Mouse (Mus musculus) forelimb bud, embryonic 11.5 days (tissue): ENCODE data around the gene Atp2b4.
"Not testable (repeated sequence)": the region's sequence is repeated elsewhere in the genome, so short reads cannot be mapped to it uniquely, and the experiment has no call there.

ENCODE experiments used
- DNase-seq: peaks from one replicate; pipeline ENCODE4 v3.0.0-alpha.2; 2012; ENCODE audit warnings: low read depth, low spot score

Gene Atp2b4

DNA sequence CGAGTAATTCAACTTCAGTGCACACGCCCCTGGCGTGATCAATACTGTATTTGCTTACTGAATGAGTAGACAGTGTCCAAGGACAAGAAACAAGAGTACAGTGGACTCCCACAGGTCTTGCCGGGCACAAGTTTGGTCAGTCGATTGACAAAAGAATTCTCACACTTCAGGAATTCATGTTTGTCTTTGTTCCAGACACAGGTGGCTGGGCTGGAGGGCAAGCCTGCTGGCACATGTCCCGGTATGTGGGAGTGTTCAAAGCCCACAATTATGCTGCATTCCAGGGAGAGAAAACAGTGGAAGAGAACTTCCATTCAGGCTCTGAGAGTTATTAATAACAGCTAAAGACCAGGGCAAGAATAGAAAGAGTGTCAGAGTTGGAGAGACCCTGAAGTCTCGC, 104.9 kb downstream of the Atp2b4 start:
- peak; percentile 72 for DNase-seq

GRCm38 (mm10) chr1:133694876-133695275, 106.0 kb downstream of the Atp2b4 start:
- DNase-seq, result no peak

- peak; percentile 49 for DNase-seq
Measured at GRCm38 (mm10) chr1:133694301-133694700, 106.5 kb downstream of the Atp2b4 start.

DNA sequence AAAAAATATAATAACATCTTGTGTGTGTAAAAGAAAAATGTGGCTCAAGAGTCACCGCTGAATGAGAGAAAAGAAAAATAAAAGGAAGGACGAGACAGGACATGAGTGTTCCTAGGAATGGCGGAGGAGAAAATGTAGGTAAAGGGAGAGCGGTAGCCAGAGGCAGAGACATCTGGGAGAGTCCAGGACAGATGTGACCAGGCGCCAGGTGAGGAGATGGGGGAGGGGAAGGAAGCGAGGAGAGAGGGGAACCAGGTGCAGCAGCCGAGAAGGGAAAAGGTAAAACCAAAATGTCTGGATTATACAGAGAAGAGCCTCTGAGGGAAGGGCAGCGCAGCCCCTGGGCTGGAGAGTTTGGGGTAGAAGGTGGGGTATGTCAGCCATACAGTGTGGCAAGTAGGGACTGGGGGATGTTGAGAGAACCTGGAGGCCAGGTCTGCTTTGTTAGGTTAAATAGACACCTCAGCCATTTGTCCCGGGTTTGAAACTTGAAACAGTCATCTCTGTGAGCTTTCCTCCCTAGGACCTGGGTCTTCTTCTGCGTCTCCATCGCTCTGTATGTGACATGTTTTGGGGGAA, 107.2 kb downstream of the Atp2b4 start:
- no peak for DNase-seq

GRCm38 (mm10) chr1:133692195-133692594, 108.6 kb downstream of the Atp2b4 start:
- DNase-seq, result no peak

DNA sequence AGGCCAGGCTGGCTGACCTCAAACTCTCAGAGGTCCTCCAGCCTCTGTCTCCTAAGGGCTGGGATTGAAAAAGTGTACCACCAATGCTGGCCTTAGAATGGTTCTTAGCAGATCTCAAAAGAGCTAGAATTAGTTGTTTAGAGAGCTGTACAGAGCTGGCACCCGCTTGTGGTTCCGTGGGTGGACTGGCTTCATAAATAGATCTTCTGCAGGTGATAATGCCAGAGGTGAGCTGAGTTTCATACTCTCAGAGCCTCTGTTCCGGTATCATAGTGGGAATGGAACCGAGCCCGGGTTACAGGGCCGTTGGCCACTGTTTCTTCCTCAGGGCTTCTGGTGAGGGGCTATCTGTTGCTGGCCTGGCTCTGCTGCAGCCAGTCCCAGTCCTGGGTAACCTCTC, 109.8 kb downstream of the Atp2b4 start:
- DNase-seq, result no peak

DNA sequence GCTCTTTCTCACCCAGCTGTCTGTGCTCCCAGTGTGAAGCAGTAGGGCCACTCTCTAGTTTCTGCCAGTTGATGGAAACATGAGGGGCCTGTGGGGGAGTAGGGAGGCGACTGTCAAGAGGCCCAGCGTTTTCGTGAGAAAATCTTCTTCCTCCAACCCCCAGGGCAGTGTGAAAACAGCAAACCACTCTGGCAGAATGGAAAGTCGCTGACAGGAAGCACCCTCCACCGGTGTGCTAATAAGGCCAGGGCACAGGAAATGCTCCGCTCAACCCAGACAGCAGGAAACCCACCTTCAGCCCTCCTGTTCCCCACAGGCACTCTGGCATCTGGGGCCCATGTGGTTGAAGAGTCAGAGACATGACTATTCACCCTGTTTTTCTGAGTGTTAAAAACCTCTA, 110.9 kb downstream of the Atp2b4 start, which contains the start of gene Lax1:
Gene Lax1, minus strand, starts transcription at position 212 of the 400 bp plus-strand sequence.
- DNase-seq, result no peak

GRCm38 (mm10) chr1:133688301-133688700, 112.5 kb downstream of the Atp2b4 start:
- no peak for DNase-seq

GRCm38 (mm10) chr1:133685749-133686519, 114.9 kb downstream of the Atp2b4 start:
- no peak for DNase-seq

- DNase-seq, result no peak
Measured at GRCm38 (mm10) chr1:133671801-133672200, 129.0 kb downstream of the Atp2b4 start.

GRCm38 (mm10) chr1:133671266-133671665, 129.6 kb downstream of the Atp2b4 start:
- DNase-seq, result no peak

GRCm38 (mm10) chr1:133670776-133671175, 130.1 kb downstream of the Atp2b4 start:
- DNase-seq, result no peak

DNA sequence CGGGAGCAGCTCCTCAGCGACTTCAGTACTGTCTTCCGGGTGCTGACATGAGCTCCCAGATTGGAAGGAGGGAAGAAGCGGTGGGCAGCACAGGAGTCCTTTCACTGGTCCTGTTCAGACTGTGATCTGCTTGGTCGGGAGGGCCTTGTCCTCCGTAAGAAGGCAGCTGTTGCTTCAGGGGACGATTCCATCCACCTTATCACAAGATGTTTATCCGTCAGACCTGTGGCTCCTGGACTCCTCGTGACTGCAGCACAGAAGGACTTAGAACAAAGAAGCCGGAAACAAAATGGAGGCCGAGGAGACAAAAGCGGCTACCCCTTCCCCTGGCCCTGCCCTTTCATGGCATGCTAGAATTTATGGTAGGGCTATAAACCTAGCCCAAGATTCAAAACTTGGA, 130.7 kb downstream of the Atp2b4 start:
- no peak for DNase-seq

DNA sequence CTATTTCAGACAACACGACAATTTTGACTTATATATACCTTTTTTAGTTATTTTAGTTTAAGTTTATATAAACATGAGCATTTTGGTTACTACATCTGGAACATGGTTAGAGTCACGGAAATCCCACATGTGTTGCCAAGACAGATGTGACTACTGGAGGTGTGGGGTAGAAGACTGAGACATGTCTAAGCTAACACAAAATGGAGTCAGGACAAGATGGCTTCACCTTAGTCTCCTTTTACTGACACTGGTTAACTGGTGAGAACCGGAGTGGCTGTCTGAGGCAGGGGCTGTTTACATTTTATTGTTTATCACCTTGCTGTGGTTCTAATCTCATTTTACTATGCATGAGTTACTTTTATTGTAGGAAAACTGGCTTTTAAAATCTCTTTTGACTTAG, 132.2 kb downstream of the Atp2b4 start:
- no peak for DNase-seq

DNA sequence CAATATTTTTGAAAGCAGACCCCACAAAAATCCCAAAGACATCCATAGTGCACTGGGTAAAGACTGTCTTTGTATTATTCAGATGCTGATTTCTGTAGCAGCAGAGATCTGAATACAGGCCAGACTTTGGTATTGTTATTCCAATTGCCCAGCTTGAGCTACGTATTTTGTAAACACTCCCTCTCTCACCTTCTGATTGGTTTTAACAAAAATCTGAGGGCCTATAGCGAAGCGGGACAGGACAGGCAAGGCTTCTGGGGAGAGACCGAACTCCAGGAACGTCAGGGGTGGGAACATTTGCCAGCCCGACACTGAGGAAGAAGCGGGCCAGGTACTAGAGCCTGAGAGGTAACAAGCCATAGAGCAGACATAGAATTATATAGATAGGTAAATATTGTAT, 133.1 kb downstream of the Atp2b4 start:
- DNase-seq, result no peak

GRCm38 (mm10) chr1:133665713-133666112, 135.1 kb downstream of the Atp2b4 start:
- not testable (repeated sequence) for DNase-seq

GRCm38 (mm10) chr1:133664203-133664970, 136.5 kb downstream of the Atp2b4 start:
- no peak for DNase-seq

GRCm38 (mm10) chr1:133663427-133663826, 137.4 kb downstream of the Atp2b4 start:
- DNase-seq, result no peak

GRCm38 (mm10) chr1:133662941-133663340, 137.9 kb downstream of the Atp2b4 start:
- no peak for DNase-seq

DNA sequence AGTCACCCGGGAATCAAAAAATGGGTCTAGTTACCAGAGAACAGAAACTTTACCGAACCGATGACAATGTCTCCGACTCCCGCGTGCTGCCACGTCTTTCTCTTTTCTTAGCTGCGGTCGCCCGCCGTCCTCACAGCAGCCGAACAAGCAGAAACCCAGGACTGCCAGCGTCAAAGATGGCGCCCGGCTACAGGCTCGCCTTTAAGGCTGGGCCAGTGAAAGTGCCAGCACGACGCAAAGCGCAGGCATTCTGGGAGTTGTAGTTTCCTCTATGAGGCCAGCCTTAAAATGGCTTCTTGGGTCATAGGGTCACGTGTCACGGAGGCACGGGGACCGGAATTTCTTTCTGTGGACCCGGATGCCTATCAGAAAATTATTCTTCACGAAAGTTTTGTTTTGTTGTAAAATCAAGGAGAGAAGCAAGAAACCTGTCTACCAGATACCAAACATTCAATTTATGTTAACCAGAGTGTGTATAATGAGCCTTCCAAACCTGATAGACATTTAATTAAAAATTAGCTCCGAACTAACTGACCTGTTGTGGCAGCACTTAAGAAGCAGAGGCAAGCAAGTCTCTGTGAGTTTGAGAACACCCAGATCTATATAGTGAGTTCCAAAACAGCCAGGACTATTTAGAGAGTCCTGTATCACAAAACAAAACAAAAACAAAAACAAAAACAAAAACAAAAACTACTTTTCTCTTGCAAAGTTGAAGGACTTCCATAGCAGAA, 139.5 kb downstream of the Atp2b4 start, which contains the start of gene Gm38394:
Gene Gm38394, minus strand, starts transcription at position 116 of the 731 bp plus-strand sequence.
- peak; percentile 95 for DNase-seq

GRCm38 (mm10) chr1:133660466-133661202, 140.2 kb downstream of the Atp2b4 start, which contains the start of gene Zbed6:
TSS of gene Zbed6 (minus strand) at chr1:133660885.
- peak; percentile 65 for DNase-seq
